Mouse (Mus musculus) neural tube, embryonic 15.5 days (tissue): Measurements from ENCODE around the gene Myo6. TPM values are rescaled to one million over a fixed set of nuclear protein-coding genes. Genes with fewer than 3 reads are reported as not detected.

ENCODE experiments used
- ATAC-seq: fragments of 200-750 bp; cut with Nextera tagmentation; 2 replicates; pipeline ENCODE4 v1.8.0; 2017; ENCODE audit warnings: mild to moderate bottlenecking, moderate TSS enrichment, moderate library complexity; ENCODE audit not compliant: low FRiP score
- H3K27ac ChIP-seq: fragments of 300-500 bp; sonication (generic); replicated peaks from 2 replicates; pipeline ENCODE4 v1.5.1; 2015; ENCODE audit warnings: mild to moderate bottlenecking, inconsistent platforms
- H3K27me3 ChIP-seq: fragments of 300-500 bp; sonication (generic); replicated peaks from 2 replicates; pipeline ENCODE4 v1.6.1; 2015; ENCODE audit warnings: inconsistent platforms
- H3K36me3 ChIP-seq: fragments of 300-500 bp; sonication (generic); 2 replicates; pipeline ENCODE4 v1.6.1; 2015; ENCODE audit warnings: inconsistent platforms
- H3K4me1 ChIP-seq: fragments of 300-500 bp; sonication (generic); 2 replicates; pipeline ENCODE4 v1.6.1; 2015; ENCODE audit warnings: inconsistent platforms
- H3K4me2 ChIP-seq: fragments of 300-500 bp; sonication (generic); 2 replicates; pipeline ENCODE4 v1.6.1; 2015; ENCODE audit warnings: inconsistent platforms, mild to moderate bottlenecking, moderate library complexity
- H3K4me3 ChIP-seq: fragments of 300-500 bp; sonication (generic); replicated peaks from 2 replicates; pipeline ENCODE4 v1.5.1; 2015; ENCODE audit warnings: mild to moderate bottlenecking, inconsistent platforms
- H3K9ac ChIP-seq: fragments of 300-500 bp; sonication (generic); replicated peaks from 2 replicates; pipeline ENCODE4 v1.6.1; 2015; ENCODE audit warnings: mild to moderate bottlenecking, inconsistent platforms
- H3K9me3 ChIP-seq: fragments of 300-500 bp; sonication (generic); replicated peaks from 2 replicates; pipeline ENCODE4 v1.6.1; 2016; ENCODE audit warnings: inconsistent platforms
- WGBS: fragments of 180-500 bp; shearing (Covaris S2); methylation state at CpG from one replicate; pipeline ENCODE4 v1.1.7; 2015; ENCODE audit warnings: mixed read lengths; 5-methylcytosine and 5-hydroxymethylcytosine counted together
- polyA plus RNA-seq: library from polyadenylated mRNA; unstranded; fragments of >200 nt; fragmentation: Nextera tagmentation; extraction: Ambion mirVana; gene quantifications from 2 replicates; pipeline ENCODE4 v1.2.1, GENCODE M21; 2015

Myo6 gene
- polyA plus RNA-seq, 1 experiment from 2014 or later: 18.1 TPM

- 53% methylated on average over 3 of the region's 3 CpGs for WGBS
- Histone ChIP-seq H3K36me3 (no peaks in the 10 kb centered on the region), H3K9me3 (no peaks in the 10 kb centered on the region), H3K4me2 (no peak overlapping the region), H3K27ac (no peak overlapping the region), H3K4me3 (no peak overlapping the region), H3K4me1 (no peaks in the 10 kb centered on the region), H3K9ac (no peak overlapping the region), H3K27me3 (no peaks in the 10 kb centered on the region)
- ATAC-seq: no peak
Observed at GRCm38 (mm10) chr9:80185737-80186136, 20.9 kb downstream of the Myo6 start.

DNA sequence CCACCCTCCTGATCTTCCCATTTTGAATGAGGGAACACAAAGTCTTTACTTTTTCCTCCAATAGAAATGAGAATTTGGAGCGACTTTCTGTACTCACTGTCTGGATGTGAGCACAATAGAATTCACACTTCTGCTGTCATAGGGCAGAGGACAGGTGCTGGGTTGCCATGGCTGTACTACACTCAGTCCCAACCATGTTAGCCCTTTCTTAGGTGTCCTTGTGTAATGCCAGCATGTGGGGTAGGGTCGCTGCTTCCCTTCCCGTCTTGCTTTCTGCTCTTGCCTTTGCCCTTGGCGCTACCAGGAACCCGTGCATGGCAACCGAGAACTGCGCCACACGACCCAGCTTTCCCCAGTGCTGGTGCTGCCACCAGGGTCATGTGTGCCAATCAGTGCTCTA, 21.9 kb downstream of the Myo6 start:
- no peak for ATAC-seq
- 85% methylated on average over 8 of the region's 8 CpGs for WGBS
- no peak overlapping the region for H3K4me3 ChIP-seq
- no peaks in the 10 kb centered on the region for H3K27me3 ChIP-seq
- H3K36me3 ChIP-seq: no peaks in the 10 kb centered on the region
- H3K4me2 ChIP-seq: no peak overlapping the region
- H3K27ac ChIP-seq: no peak overlapping the region
- no peak overlapping the region for H3K9ac ChIP-seq
- no peaks in the 10 kb centered on the region for H3K4me1 ChIP-seq
- no peaks in the 10 kb centered on the region for H3K9me3 ChIP-seq

- H3K4me2 ChIP-seq: no peak overlapping the region
- no peak overlapping the region for H3K27ac ChIP-seq
- H3K9me3 ChIP-seq: no peaks in the 10 kb centered on the region
- no peak overlapping the region for H3K4me3 ChIP-seq
- H3K27me3 ChIP-seq: no peaks in the 10 kb centered on the region
- no peaks in the 10 kb centered on the region for H3K36me3 ChIP-seq
- no peaks in the 10 kb centered on the region for H3K4me1 ChIP-seq
- no peak for ATAC-seq
- WGBS: 53% methylated on average over 5 of the region's 5 CpGs
- H3K9ac ChIP-seq: no peak overlapping the region
Observed at GRCm38 (mm10) chr9:80188324-80188893, 23.6 kb downstream of the Myo6 start.

- 68% methylated on average over 6 of the region's 6 CpGs for WGBS
Observed at GRCm38 (mm10) chr9:80191240-80191639, 26.4 kb downstream of the Myo6 start.

DNA sequence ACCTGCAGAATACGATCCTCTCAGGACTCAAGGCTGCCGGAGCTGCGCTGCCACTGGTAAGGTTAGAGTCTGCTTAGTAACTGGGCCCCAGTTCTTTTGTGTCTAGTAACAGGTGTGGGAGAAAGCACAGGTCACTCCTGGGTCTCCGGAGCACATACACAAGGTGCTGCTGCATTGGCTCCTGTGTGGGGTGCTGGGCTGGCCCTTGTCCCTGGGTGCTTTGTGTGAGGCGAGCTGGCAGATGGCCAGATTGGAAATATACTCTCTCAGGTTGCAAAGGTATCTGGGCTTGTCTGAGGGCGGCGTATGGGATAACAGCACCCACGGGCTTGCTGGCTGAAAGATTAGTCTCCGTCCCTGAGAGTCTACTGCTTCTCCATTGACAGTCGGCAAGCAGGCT, 27.5 kb downstream of the Myo6 start:
- 86% methylated on average over 10 of the region's 10 CpGs for WGBS
- no peaks in the 10 kb centered on the region for H3K9me3 ChIP-seq
- H3K4me3 ChIP-seq: no peak overlapping the region
- H3K27ac ChIP-seq: no peak overlapping the region
- H3K27me3 ChIP-seq: no peaks in the 10 kb centered on the region
- H3K4me2 ChIP-seq: no peak overlapping the region
- no peaks in the 10 kb centered on the region for H3K36me3 ChIP-seq
- H3K4me1 ChIP-seq: peaks cover 6% of the 10 kb centered on the region
- no peak overlapping the region for H3K9ac ChIP-seq
- no peak for ATAC-seq

More at GRCm38 (mm10) chr9:80191240-80191639, 26.4 kb downstream of the Myo6 start:
- H3K27me3 ChIP-seq: no peaks in the 10 kb centered on the region
- no peak overlapping the region for H3K4me2 ChIP-seq
- no peaks in the 10 kb centered on the region for H3K36me3 ChIP-seq
- H3K27ac ChIP-seq: no peak overlapping the region
- no peak overlapping the region for H3K4me3 ChIP-seq
- no peaks in the 10 kb centered on the region for H3K4me1 ChIP-seq
- no peaks in the 10 kb centered on the region for H3K9me3 ChIP-seq
- H3K9ac ChIP-seq: no peak overlapping the region
- ATAC-seq: no peak

GRCm38 (mm10) chr9:80194446-80194845, 29.6 kb downstream of the Myo6 start:
- H3K4me1 ChIP-seq: peaks cover 9% of the 10 kb centered on the region
- H3K27ac ChIP-seq: no peak overlapping the region
- no peak overlapping the region for H3K4me2 ChIP-seq
- H3K9ac ChIP-seq: no peak overlapping the region
- H3K4me3 ChIP-seq: no peak overlapping the region
- no peak for ATAC-seq
- H3K36me3 ChIP-seq: no peaks in the 10 kb centered on the region
- no peaks in the 10 kb centered on the region for H3K27me3 ChIP-seq
- no peaks in the 10 kb centered on the region for H3K9me3 ChIP-seq
- 74% methylated on average over 6 of the region's 6 CpGs for WGBS

DNA sequence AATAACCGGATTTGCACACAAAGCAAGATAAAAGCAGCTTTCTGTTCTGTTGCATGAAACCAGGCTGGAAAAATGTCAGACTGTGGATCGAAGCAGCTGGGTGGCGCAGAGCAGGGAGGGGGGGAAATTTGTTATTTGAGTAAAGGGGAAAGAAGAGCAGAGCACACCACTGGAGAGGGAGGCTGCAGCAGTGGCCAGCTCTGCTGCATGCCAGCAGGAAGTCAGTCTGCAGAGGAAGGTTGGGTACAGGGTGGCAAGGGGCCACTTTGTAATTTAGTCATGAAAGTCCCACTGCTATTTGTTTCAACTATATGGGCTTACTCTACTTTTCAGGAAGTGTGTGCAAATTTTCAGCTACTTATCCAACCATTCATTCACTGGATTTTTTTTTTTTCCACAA, 31.3 kb downstream of the Myo6 start:
- H3K27ac ChIP-seq: no peak overlapping the region
- H3K9ac ChIP-seq: no peak overlapping the region
- H3K36me3 ChIP-seq: no peaks in the 10 kb centered on the region
- no peaks in the 10 kb centered on the region for H3K9me3 ChIP-seq
- peaks cover 9% of the 10 kb centered on the region for H3K4me1 ChIP-seq
- 74% methylated on average over 3 of the region's 3 CpGs for WGBS
- no peaks in the 10 kb centered on the region for H3K27me3 ChIP-seq
- no peak overlapping the region for H3K4me2 ChIP-seq
- no peak overlapping the region for H3K4me3 ChIP-seq
- no peak for ATAC-seq

DNA sequence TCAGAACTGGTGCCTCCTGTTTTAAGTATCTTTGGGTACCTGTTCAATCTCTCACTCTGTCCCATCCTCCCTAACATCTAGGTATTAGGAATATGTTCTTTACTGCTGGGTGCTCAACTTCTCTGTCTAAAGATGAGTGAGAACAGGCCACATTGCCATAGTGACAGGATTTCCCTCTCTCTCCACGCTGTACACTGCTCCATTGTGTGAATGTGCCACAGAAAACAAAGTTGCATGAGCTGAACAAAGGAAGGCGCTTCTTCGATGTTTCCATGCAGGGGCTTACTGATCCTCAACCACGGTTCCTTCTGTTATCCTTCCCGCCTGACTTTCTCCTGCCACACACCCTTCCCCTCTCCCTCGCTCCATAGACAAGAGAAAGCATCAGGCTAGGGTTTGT, 32.4 kb downstream of the Myo6 start:
- H3K36me3 ChIP-seq: no peaks in the 10 kb centered on the region
- H3K4me3 ChIP-seq: no peak overlapping the region
- WGBS: 31% methylated on average over 6 of the region's 6 CpGs
- no peak overlapping the region for H3K4me2 ChIP-seq
- H3K9me3 ChIP-seq: no peaks in the 10 kb centered on the region
- no peak for ATAC-seq
- H3K27ac ChIP-seq: no peak overlapping the region; the same call in 1 of the 2 replicates
- no peak overlapping the region for H3K9ac ChIP-seq
- peaks cover 9% of the 10 kb centered on the region for H3K4me1 ChIP-seq
- no peaks in the 10 kb centered on the region for H3K27me3 ChIP-seq

DNA sequence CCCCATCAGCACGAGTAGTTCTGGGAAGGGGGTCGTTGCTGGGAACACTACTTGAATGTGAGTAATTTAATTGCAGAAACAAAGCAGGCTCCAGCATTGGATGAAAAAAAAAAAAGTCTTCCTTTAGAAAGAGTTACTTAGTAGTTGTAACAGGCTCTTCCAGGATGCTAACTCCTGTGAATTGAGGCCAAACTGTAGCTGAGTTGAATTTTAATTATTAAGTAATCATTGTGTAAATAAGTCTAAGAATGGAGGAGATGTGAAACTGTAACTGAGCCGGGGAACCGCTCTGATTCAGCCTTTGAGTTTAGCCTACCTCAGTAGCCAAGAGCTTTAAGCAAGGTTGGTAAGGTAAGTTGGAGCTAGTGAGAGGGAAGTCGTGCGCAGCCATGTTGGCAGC, 36.0 kb downstream of the Myo6 start:
- H3K27me3 ChIP-seq: no peaks in the 10 kb centered on the region
- 64% methylated on average over 6 of the region's 6 CpGs for WGBS
- H3K27ac ChIP-seq: peak overlapping the region; percentile 18
- H3K4me3 ChIP-seq: no peak overlapping the region
- H3K4me2 ChIP-seq: no peak overlapping the region
- H3K9ac ChIP-seq: no peak overlapping the region
- H3K9me3 ChIP-seq: no peaks in the 10 kb centered on the region
- ATAC-seq: 0 out of 2 replicates have a peak, but pooled peaks have one; percentile 9
- H3K4me1 ChIP-seq: peaks cover 9% of the 10 kb centered on the region
- H3K36me3 ChIP-seq: no peaks in the 10 kb centered on the region

DNA sequence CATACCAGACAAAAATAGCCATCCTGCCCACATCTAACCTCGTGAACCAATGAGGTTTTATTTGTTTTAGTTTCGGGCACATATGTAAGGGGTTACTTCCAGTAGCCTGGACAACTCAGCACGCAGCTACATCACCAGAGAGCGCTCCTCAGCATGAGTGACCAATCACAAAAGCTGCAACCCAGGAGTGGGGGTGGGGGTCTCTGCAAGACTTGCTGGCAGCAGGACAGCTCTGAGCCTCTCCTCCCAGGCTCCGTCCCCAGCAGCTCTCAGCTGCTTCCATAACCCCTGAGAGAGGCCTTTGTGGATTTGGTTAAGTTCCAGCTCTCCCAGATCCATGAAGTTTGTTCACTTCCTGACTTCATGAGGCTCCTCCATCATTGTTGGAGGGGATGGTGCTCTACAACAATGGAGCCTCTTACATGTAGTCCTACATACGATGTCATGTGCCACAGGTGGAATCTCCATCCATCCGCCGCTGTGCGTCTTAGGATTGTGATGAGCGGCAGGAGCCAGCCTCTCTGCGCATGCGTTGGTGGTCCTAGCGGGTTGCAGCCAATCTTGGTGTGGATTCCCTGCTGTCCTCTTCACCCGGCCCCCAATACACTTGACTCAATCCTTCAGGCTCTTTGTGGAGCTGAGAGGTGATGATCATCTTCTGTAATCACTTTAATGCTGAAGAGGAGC, 37.7 kb downstream of the Myo6 start:
- no peak overlapping the region for H3K4me3 ChIP-seq
- H3K36me3 ChIP-seq: no peaks in the 10 kb centered on the region
- peak; percentile 54; the same call in 1 of the 2 replicates for ATAC-seq
- H3K27me3 ChIP-seq: no peaks in the 10 kb centered on the region
- H3K27ac ChIP-seq: 0 out of 2 replicates have a peak overlapping the region, but pooled peaks have one; percentile 18
- H3K4me2 ChIP-seq: no peak overlapping the region
- H3K4me1 ChIP-seq: 0 out of 2 replicates have a peak, but pooled peaks cover 1% of the 10 kb centered on the region
- H3K9ac ChIP-seq: no peak overlapping the region
- 86% methylated on average over 14 of the region's 14 CpGs for WGBS
- H3K9me3 ChIP-seq: no peaks in the 10 kb centered on the region

DNA sequence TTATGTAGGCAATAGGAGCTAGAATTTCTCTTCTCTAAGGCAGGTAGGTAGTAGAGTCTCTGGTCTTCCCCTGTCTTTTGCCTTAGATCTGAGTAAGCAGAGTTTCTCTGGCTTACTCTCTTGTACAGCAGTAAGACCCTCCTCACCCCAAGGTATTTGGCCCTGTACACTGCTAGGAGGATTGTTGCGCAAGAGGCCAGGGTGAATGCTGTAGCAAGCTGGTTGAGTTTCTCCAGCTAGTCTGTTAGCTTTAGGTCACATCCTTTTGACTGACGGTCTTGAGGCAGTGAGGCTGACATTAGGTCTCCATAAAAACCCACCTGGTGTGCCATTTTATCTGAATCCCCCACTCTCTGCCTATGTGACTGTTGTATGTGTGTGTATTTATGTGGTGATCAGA, 43.9 kb downstream of the Myo6 start:
- 0 out of 2 replicates have a peak, but pooled peaks cover 4% of the 10 kb centered on the region for H3K4me1 ChIP-seq
- H3K9me3 ChIP-seq: no peaks in the 10 kb centered on the region
- no peaks in the 10 kb centered on the region for H3K27me3 ChIP-seq
- H3K4me2 ChIP-seq: no peak overlapping the region
- no peak for ATAC-seq
- no peak overlapping the region for H3K27ac ChIP-seq
- 77% methylated on average over 2 of the region's 2 CpGs for WGBS
- H3K4me3 ChIP-seq: no peak overlapping the region
- no peaks in the 10 kb centered on the region for H3K36me3 ChIP-seq
- no peak overlapping the region for H3K9ac ChIP-seq

DNA sequence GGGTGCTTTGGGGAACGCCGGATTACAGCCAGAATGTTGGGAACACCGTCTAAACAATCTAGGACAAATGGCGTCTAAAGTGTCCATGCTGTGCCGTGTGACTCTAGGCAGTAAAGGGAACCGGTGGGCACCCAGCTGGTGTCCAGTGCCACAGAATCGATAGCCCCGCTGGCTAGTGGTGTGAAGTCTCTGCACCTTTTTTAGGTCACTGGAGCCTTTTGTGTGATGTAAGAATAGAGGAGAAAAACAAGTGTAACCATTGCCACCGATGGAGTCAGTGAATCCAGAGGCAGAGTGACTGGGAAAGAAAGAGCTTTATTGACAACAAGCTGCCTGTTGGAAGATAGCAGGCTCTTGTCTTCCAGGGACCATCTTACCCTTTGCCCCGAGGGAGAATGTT, 44.6 kb downstream of the Myo6 start:
- H3K4me3 ChIP-seq: no peak overlapping the region
- no peak overlapping the region for H3K9ac ChIP-seq
- no peak overlapping the region for H3K27ac ChIP-seq
- H3K9me3 ChIP-seq: no peaks in the 10 kb centered on the region
- WGBS: 20% methylated on average over 10 of the region's 10 CpGs
- no peak overlapping the region for H3K4me2 ChIP-seq
- 0 out of 2 replicates have a peak, but pooled peaks cover 4% of the 10 kb centered on the region for H3K4me1 ChIP-seq
- no peaks in the 10 kb centered on the region for H3K27me3 ChIP-seq
- no peaks in the 10 kb centered on the region for H3K36me3 ChIP-seq
- ATAC-seq: no peak
